Mouse (Mus musculus): ENCODE measurements around the gene Pitpnb.

Gene Pitpnb

DNA sequence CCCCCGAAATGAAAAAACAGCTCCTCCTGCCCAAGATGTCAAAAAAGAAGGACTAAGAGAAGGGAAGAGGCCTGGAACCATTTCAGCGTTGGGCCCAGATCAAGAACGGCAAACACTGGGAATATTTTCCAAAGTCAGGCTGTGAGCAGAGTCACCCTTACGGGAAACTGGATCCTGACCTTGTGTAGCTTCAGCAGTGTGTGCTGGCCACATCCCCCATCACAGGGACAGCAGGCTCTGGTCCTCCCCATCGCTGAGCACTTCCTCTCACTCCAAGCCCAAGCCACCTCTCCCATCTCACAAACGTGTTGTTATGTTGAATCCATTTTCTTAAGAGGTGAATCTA lies 72.1 kb downstream of the Pitpnb start:
- no peak for TF ChIP-seq GATA4 (IDR thresholded peaks at IDR 0.05; ENCODE audit: insufficient replicate concordance, low read length)

GRCm38 (mm10) chr5:111404721-111405120 lies 74.2 kb downstream of the Pitpnb start:
- no peak for TF ChIP-seq GATA4 (IDR thresholded peaks at IDR 0.05; ENCODE audit: insufficient replicate concordance, low read length)

- TF ChIP-seq GATA4 (IDR thresholded peaks at IDR 0.05; ENCODE audit: insufficient replicate concordance, low read length): no peak
Measured at GRCm38 (mm10) chr5:111408470-111409105, 78.0 kb downstream of the Pitpnb start.

- TF ChIP-seq GATA4 (IDR thresholded peaks at IDR 0.05; ENCODE audit: insufficient replicate concordance, low read length): no peak
Measured at GRCm38 (mm10) chr5:111409412-111410044, 79.0 kb downstream of the Pitpnb start.

- TF ChIP-seq GATA4 (IDR thresholded peaks at IDR 0.05; ENCODE audit: insufficient replicate concordance, low read length): no peak
Measured at GRCm38 (mm10) chr5:111410665-111411064, 80.1 kb downstream of the Pitpnb start.

DNA sequence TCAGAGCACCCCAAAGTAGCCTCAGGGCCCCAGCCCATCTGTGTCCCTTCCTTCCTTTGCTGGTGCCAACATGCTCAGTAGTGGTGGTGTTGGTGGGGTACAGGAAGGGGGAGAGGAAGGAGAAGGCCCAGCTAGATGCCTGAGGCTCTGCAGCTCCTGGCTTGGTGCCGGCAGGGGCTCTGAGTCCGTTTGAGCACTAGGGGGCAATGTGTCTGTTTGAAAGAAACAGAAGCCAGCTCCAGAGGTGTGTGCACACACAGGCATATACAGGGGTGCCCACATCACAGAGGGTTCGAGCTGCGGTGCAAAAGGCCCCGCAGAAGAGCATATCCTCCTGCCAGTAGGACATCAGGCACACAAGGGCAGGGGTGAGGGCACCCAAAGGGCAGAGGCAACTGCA lies 83.6 kb downstream of the Pitpnb start:
- TF ChIP-seq GATA4 (IDR thresholded peaks at IDR 0.05; ENCODE audit: insufficient replicate concordance, low read length): no peak

- TF ChIP-seq GATA4 (IDR thresholded peaks at IDR 0.05; ENCODE audit: insufficient replicate concordance, low read length): no peak
Measured at GRCm38 (mm10) chr5:111414770-111415249, 84.2 kb downstream of the Pitpnb start.

- TF ChIP-seq GATA4 (IDR thresholded peaks at IDR 0.05; ENCODE audit: insufficient replicate concordance, low read length): no peak
Measured at GRCm38 (mm10) chr5:111415575-111415974, 85.0 kb downstream of the Pitpnb start.

GRCm38 (mm10) chr5:111416048-111416447 lies 85.5 kb downstream of the Pitpnb start:
- TF ChIP-seq GATA4 (IDR thresholded peaks at IDR 0.05; ENCODE audit: insufficient replicate concordance, low read length): no peak

- TF ChIP-seq GATA4 (IDR thresholded peaks at IDR 0.05; ENCODE audit: insufficient replicate concordance, low read length): no peak
Measured at GRCm38 (mm10) chr5:111416591-111417374, 86.2 kb downstream of the Pitpnb start, which contains the start of gene Mn1. Gene Mn1 (plus strand): TSS chr5:111417362.

- TF ChIP-seq GATA4 (IDR thresholded peaks at IDR 0.05; ENCODE audit: insufficient replicate concordance, low read length): no peak
Measured at GRCm38 (mm10) chr5:111417378-111418131, 87.0 kb downstream of the Pitpnb start.

DNA sequence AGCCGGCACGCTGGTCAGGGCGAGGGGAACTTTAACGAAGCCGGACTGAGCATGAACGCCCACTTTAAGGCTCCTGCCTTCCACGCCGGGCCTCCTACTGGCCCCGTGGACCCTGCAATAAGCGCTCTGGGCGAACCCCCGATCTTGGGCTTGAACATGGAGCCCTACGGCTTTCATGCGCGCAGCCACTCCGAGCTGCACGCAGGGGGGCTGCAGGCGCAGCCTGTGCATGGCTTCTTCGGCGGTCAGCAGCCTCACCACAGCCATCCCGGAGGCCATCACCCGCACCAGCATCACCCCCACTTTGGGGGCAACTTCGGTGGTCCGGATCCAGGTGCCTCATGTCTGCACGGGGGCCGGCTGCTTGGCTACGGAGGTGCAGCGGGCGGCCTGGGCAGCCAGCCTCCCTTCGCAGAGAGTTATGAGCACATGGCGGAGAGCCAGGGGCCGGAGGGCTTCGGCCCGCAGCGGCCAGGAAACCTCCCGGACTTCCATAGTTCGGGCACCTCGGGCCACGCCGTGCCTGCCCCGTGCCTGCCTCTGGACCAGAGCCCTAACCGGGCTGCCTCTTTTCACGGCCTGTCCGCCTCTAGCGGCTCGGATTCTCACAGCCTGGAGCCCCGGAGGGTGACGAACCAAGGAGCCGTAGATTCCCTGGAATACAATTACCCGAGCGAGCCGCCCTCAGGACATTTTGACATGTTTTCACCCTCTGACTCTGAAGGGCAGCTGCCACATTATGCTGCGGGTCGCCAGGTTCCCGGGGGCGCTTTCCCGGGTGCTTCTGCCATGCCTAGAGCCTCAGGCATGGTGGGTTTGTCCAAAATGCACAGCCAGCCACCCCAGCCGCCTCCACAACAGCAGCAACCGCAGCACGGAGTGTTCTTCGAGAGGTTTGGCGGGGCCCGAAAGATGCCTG lies 87.9 kb downstream of the Pitpnb start:
- TF ChIP-seq GATA4 (IDR thresholded peaks at IDR 0.05; ENCODE audit: insufficient replicate concordance, low read length): no peak

DNA sequence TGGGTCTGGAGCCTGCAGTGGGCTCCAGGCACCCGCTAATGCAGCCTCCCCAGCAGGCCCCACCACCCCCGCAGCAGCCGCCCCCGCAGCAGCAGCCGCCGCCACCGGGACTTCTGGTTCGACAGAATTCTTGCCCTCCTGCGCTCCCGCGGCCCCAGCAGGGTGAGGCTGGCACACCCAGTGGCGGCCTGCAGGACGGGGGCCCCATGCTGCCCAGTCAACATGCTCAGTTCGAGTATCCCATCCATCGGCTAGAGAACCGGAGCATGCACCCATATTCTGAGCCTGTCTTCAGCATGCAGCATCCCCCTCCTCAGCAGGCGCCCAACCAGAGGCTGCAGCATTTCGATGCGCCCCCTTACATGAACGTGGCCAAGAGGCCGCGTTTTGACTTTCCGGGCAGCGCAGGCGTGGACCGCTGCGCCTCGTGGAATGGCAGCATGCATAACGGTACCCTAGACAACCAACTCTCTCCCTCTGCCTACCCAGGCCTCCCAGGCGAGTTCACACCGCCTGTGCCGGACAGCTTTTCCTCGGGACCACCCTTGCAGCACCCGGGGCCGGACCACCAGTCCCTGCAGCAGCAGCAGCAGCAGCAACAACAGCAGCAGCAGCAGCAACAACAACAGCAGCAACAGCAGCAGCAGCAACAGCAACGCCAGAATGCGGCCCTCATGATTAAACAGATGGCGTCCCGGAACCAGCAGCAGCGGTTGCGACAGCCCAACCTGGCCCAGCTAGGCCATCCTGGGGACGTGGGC lies 88.7 kb downstream of the Pitpnb start:
- TF ChIP-seq GATA4 (IDR thresholded peaks at IDR 0.05; ENCODE audit: insufficient replicate concordance, low read length): no peak

All from liver, adult (tissue).